Mouse (Mus musculus): ENCODE measurements at regions not wholly inside any gene's neighbourhood (a gene's known extent, or its start where the extent isn't known, plus 50 kb on each side); places are given as distances from the start of the nearest gene placed in this dataset.

DNA sequence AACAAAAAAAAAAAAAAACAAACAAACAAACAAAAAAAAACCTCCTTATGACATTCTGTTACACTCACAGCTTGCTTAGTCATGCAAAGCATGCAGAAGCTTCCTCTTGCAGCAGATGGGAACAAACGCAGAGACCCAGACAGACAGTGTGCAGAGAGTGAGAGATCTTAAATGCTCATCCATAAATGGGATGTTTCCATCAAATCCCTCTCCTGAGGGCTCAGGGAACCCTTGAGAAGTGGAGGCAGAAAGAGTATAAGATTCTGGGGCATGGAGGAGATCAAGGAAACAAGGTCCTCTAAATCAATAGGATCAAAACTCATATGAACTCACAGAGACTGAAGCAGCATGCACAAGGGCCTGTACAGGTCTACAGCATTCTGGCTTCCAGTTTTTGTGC, 52.5 kb downstream of the Adm start:
- DNase-seq (ENCODE audit: low spot score), result no peak

DNA sequence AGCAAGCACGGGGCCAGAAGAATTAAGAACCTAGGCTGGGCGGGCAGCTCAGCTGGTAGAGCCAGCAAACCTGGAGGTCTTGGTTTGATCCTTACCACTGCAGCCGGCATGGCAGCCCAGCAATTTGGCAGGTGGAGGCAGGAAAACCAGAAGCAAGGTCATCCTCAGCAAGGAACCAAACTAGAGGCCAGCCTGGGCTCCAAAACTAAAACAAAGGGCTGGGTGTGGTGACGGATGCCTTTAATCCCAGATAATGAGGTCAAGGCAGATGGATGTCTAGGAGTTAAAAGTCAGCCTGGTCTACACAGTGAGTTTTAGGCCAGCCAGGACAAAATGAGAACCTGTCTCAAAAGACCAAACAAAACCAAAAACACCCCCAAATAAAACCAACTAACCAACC, 55.5 kb downstream of the Adm start:
- DNase-seq (ENCODE audit: low spot score), result no peak

DNA sequence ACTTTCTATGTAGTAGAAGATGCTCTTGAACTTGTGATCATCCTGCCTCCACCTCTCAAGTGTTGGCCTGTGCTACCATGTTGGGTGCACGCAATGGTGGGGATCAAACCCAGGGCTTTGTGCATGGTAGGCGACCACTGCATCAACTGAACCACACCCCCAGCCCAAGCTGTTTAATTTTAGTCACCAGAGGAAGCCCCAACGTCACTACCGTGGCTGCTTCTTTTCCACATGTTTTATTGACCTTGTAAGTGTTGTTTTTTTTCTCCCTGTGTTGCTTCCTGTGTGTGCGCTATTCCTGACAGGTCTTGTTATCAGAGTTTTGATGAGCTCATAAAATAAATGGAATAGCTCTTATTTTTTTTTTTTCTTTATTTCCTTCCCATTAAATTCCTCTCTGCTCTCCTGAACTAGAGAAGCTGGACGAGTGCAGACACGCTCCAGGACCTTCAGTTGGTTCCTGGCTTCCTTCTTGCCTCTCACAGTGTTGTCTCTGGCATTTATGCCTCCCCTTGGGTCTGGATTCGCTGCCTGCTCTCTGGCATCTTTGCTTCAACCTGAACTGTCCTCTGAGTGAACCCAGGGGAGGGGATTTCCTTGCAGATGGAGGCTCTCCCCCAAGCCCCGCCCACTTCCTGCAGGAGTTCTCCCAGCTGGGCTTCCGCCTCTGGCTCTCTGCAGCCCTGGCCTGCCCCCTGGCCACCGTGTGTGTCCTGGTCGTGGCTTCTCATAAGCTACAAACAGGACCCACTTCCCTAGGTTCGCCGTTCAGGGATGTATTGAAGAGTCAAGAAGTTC, 61.6 kb downstream of the Adm start:
- peak; percentile 82 for DNase-seq (ENCODE audit: low spot score)

DNA sequence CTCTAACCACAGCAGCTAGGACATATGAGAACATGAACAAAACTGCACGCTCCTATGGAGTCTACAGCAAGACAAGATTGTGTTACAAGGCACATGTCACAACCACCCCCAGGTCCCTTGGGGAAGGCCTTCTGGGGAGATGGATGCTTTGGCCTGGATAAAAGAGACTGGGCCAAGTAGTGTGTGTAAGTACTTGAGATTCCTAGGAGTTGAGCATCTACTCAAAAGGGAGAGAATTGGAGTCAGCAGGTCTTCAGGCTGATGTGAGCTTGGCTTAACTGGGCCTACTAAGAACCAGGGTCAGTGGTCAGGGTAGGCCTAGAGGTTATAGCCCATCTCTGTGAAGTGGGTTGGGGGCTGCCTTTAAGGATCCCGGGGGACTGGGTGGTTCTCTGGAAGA, 62.8 kb downstream of the Adm start:
- DNase-seq (ENCODE audit: low spot score), result no peak

DNA sequence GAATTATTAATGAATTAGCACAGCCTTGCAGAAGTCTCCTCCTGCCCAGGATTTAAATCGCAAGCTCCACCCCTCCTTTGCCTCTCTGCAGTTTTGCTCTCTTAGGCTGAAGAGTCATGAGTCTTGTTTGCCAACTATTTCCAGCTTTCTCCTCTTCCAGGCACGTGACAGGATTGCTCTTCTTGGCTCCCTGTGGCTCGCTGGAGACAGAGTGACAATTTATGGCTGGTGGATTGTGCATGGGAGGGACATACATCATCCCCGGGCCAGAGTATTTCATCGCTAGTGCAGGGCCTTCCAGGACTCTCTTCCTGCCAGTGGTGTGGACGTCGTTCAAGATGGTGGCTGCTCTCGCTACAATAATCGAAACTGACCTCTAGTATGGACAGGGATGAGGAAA, 63.4 kb downstream of the Adm start:
- DNase-seq (ENCODE audit: low spot score), result no peak

DNA sequence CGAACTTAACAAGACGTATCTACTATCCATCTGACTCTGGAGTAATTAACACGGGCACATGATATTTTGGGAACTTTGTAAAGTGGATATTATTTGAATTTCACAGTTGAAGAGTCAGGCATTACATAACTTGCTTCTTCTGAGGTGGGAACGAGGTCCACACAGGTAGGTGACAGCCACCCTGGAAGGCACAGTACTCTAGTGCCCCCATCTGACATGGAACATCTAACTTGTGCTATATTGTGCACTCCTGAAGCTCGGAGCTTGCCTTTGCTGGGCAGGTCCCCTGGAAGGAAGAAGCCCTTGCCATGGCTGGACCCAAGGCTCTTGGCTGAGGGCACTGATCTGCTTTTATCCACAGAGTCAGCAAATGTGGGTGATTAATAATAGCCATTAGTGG, 66.8 kb downstream of the Adm start:
- DNase-seq (ENCODE audit: low spot score), result peak; percentile 29

DNA sequence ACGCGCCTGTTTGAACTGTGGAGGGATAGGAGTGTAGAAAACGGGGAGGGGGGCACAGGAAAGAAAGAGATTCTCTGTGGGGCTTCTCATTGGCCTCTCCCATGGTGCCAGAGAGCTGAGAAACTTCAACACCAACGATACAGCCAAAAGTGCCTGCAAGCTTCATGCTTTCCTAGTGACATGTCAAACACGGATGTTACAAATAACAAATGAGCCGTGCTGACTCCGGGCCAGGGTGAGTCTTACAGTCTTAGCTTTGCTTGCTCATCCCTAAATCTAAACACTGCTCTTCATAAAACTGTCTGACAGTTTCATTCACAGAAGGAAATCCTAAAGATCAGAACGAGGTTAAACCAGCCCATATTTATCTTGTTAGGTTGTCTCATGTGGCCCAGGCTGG, 68.3 kb downstream of the Adm start:
- DNase-seq (ENCODE audit: low spot score), result no peak

DNA sequence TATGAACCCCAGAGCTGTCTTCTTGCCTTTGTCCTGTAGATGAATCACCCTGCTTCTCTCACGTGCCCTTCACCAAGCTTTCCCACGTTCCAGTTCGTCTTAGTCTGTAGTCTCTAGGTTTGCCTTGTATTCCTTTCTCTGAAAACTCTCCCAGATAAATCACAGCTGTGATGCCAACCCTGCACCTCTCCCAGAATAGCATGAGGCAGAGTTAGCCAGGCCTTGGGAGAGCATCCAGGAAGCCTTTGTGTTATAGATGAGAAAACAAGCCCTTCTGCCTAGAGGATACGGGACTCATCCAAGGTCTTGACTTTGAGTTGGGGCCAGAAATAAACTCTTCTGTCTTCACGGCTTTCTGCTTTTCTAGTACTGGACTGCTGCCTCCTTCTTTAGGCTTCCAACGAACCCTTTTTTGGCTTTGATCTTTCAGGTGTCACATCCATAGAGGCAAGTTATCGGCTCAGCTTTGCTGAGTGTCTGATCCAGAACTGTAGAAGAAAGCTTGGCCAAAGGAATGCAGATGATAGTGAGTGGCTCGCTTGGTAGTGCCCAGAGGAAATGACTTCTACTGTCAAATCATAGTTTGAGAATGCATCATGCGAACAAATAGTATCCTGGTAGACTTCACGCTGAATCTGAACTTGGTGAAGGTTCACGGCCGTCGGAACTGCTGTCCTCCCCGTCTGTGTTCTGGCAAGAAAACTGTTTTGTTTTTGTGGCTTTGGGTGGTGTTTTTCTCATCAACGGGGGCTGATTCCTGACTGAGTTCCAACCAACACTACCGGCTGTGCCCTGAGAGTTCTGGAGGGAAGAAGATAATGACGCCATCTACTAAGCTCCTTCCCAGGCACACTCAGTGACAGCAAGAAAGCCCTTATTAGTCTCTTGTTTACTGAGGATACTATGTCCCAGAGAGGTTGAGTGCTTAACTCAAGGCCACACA, 69.5 kb upstream of the Ampd3 start:
- peak; percentile 35 for DNase-seq (ENCODE audit: low spot score)

DNA sequence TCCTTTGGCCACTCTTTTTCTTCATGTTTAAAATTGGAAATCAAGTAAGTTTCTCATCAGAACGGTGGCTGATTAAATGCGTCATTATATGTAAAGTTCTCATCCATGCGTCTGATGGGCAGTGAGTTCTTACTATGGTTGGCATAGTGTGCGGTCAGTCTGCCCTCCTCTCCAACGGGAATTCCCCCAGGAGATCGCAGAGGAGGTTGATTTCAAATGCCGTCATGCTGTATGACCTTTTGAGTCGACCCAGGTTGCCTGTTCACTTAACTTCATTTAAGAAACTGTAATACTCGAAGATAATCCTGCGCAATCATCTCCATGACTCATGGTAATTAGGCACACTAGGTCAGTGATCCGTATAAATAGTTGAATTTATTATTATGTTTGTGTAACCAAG, 68.4 kb upstream of the Ampd3 start:
- no peak for DNase-seq (ENCODE audit: low spot score)

DNA sequence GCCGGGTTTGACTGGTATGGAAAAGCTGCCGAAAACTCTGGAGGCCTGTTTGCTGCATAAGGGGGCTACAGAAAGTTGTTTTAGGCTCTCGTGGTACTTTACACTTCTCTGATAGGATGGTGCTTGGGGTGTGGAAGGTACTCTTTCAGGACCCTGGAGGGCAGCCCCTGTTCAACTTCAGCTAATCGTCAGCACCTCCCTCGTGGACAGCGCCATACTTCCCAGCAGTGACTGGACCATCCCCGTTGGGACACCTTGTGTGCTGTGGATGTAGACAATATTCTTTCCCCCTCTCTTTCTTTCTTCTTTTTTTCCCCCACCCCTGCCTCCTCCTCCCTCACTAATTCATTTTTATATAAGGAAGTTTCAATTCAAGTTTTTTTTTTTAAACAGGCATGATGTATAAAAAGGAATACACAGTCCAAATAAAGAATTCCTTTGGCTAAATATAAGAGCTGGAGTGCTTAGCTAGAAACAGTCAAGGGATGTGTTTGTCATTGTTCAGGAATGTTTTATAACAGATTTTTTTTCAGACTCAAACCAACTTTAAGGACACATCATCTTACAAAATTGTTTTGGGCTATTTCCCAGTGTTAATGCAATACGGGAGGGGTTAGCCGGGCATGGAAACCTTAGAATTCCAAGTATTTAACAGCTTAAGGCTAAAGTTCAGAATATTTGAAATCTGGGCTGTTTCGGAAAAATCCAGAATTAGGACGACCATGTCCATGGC, 66.2 kb upstream of the Ampd3 start:
- DNase-seq (ENCODE audit: low spot score), result peak; percentile 82

DNA sequence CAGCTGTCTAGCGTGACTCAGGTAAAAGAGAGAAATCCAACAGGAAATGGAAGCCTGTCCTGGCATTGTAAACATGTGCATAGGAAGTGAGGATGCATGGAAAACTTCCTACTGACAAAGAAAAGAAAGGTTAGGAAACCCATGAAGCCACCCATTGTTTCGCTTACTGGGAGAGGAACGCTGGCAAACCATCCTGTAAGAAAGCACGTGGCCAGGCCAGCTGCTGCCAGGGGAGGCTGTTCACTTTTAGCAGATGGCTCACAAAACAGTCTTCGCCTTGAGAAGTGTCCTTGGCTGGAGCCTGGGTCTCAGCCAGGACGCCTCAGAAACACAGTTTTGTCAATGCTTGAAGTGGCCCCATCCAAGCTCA, 65.6 kb upstream of the Ampd3 start:
- no peak for DNase-seq (ENCODE audit: low spot score)

DNA sequence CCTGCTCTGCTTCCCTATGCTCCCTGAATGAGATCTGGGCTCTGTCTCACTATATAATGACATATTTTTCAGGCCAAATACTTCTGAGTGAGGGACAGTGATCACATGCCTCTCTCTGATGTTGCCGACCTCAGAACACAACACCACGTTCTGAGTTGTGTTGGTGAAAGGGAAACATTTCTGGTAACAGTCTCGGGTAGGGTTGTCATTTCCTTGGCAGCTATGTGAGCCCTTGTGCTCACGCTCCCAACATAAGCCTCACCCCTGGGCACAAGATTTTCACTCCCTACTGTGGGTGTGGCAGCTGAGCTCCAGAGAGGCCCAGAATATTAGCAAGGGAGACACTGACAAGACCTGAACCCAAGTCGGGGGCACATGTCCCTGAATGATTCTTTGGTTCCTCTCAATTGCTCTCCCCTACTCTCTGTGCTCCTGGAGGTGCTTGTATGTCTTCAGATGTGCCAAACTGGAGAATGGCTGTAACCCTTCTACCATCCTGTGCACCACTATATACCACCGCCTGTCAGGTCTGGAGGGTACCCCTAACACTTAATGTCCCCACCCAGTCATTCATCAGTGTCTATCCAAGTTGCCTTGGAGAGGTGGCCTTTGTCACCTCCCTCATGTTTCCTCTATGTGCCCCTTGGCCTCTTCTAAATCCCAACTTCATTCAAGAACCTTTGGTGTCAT, 62.5 kb upstream of the Ampd3 start:
- no peak for DNase-seq (ENCODE audit: low spot score)

DNA sequence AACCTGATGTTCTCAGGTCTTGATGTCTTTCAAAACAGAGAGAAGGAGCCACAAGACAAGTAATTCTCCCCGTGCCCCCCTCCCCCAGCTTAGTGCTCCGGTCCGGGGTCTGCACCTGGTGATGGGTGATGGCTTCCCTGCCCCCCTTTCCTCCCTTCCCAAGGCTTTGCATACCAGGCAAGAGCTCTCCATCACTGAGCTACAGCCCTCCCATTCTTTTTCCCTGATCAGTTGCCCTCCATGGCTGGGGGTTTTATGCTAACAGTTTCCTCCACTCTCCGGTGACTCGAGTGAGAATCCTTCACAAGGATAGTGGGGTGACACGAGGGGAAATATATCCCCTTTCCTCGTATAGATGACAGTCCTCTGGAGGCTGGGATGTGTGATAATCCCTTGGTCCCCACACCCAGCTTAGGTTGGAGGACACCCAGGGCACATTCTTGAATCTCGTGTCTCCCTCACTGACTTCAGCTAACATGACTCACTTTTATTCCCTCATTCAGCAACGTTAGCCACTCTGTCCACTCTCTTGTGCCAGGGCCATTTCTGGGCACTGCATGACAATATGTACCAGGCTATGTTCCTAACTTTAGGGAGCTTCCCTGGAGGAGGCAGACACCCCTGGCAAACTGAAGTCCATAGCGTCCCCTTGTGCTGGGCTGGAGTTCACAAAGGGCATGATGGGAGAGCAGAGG, 61.9 kb upstream of the Ampd3 start:
- no peak for DNase-seq (ENCODE audit: low spot score)

DNA sequence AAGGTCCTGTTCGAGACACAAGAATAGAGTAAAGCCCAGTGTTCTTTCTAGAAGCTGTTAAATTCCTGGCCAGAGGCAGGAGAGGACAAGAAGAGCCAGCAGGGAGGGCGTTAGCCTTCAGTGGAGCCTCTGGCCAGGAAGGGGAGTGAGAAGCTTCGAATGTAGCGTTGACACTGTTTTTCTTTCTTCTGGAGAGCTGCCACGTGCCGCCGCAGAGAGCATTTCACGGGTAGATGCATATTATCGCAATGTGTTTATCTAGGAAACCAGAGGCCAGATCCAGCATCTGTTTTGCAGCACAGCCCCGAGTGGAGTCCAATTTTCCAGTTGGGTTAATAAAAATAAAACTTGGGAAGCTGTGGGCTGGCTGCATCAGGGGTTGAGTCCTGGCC, 61.3 kb upstream of the Ampd3 start:
- DNase-seq (ENCODE audit: low spot score), result peak; percentile 55

DNA sequence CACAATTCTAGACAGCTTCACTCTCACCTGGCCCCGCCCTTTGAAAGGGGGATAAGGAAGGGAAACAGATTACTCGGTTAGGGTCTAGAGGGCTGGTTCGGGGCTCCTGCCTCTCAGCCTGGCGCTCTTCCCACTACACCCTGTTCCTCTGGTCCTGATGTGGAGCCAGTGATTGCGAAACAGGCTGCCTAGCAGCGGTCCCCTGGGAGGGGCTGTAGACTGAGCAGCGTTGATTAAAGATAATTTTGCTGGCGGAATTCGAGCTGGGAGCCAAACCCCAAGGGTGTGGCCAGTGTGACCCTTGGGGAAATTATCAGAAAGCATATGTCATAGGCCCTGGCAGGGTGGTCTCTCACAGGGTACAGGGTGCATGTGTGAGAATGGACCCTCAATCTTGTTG, 59.9 kb upstream of the Ampd3 start:
- DNase-seq (ENCODE audit: low spot score), result peak; percentile 72

DNA sequence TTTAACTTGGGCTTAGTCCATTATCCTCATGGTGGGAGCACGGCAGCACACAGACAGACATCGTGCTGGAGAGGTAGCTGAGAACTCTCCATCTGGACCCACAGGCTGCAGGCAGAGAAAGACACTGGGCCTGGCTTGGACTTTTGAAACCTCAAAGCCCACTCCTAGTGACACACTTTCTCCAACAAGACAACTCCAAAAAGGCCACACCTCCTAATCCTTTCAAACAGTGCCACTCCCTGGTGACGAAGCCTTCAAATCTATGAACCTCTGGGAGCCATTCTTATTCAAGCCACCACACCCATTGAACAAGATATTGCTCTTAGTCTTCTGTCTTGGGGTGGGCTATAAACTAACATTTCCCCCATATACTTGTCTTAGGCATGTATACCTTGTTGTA, 59.2 kb upstream of the Ampd3 start:
- no peak for DNase-seq (ENCODE audit: low spot score)

DNA sequence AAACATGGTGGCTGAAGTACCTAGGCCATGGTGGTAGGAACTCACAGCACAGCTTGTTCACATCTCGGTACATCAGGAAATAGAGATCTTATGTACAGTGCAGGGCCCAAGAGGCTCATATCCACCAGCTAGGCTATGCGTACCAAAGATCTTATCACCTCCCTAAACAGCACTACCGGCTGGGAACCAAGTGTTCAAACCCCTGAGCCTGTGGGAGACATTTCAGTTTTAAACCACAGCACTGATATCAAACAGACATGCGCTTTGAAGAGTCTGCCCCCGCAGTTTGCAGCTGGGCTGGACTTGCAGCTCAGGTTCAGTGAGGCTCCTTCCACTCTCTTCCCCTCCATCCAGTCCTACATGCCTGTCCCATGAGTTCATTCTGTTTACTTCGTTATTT, 58.4 kb upstream of the Ampd3 start:
- DNase-seq (ENCODE audit: low spot score), result no peak

DNA sequence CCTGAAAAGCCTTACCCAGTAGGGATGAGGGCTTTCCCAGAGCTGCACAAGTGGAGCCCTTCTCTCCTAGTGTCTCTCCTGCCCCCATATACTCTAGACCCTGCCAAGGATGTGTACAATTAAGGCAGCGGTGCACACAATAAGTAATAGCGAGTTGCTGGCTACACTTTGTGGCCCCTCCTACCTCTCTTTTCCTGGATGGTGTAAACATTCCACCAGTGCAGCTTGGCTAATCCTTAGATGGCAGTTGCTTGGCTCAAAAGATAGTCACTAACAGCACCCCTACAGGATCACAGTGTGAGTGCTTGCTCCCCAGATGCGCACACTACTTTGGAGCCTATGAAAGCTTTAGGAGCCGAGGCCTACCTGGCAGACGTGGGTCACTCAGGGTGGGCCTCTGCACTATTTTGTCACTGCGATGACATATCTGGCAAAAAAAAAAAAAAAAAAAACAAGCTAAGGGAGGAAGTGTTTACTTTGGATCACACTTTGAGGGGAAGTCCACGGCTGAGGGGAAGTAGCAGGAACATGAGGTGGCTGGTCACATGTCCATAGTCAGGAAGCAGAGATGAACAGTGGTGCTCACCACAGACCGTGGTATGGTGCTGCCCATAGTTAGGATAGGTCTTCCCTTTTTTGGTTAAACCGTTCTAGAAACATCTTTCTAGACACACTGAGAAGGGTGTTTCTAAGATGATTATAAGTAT, 57.6 kb upstream of the Ampd3 start:
- DNase-seq (ENCODE audit: low spot score), result no peak

DNA sequence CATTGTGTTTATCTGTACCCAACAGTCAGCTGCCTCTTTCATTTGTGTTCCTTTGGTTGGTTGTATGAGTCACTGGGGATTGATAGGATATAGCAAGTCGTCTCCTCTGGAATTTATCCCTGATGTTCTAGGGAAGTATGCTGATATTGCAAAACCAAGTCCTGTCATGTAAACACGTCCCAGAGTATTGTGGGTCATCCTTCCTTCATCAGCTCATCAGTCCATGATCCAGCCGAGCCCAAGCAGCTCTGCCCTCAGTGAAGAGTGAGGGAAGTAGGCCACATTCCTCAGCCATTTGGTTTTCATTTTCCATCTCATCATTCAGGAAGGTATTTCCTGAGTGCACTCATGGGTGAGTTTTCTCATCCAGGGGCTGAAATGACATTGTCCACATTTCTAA, 54.3 kb upstream of the Ampd3 start:
- DNase-seq (ENCODE audit: low spot score), result no peak

DNA sequence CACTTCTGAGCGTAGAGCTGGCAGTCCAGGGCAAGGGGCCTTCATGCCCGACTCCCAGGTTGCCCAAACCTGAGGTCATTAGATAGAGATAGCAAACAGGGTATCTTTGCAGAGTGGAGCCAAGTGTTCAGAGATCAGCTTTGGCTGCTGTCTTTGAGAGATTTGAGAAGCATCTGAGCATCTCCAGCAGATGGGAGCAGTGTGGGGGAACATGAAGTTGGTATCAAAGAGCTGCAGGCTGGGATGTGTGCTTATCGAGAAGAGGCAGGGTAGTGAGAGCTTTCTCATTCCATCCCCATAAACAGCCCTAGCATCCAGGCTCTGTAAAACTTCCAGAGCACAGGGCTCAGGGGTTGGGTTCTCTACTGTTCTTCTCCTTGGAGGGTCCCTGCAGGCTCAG, 52.9 kb upstream of the Ampd3 start:
- DNase-seq (ENCODE audit: low spot score), result no peak

DNA sequence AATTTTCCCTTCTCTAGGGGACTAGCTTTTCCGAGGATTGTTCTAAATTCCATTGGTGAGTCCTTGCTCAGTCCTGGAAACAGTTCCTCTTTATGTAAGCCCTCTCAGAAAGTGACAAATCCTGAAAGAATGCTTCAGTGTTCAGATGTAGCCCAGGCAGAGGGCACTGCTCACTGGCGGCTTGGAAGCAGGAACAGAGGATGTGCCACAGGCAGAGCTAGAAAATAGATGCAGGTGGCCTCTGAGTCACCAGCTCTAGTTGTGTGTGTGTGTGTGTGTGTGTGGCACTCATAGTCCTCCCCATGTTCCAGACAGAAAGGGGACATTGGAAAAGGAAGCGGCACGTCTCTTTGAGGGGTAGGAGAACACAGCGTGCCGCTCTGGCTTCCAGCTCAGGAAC, 52.5 kb upstream of the Ampd3 start:
- DNase-seq (ENCODE audit: low spot score), result no peak
